Mouse (Mus musculus): ENCODE results near the gene Tgfb1.
A peak's percentile ranks its signal among the peaks of the same experiment; 100 is the strongest.
"Not testable (repeated sequence)": the region's sequence is repeated elsewhere in the genome, so short reads cannot be mapped to it uniquely, and the experiment has no call there.

The Tgfb1 gene

GRCm38 (mm10) chr7:25705801-25706251 lies 19.0 kb downstream of the Tgfb1 start:
- DNase-seq (ENCODE audit: low spot score) = no peak

GRCm38 (mm10) chr7:25706578-25707170 lies 19.9 kb downstream of the Tgfb1 start:
- DNase-seq (ENCODE audit: low spot score) = no peak

GRCm38 (mm10) chr7:25707581-25708292 lies 20.9 kb downstream of the Tgfb1 start:
- peak; percentile 50 for DNase-seq (ENCODE audit: low spot score)

GRCm38 (mm10) chr7:25709961-25710360 lies 23.2 kb downstream of the Tgfb1 start:
- no peak for DNase-seq (ENCODE audit: low spot score)

- no peak for DNase-seq (ENCODE audit: low spot score)
Observed at GRCm38 (mm10) chr7:25710519-25711130, 23.8 kb downstream of the Tgfb1 start.

GRCm38 (mm10) chr7:25711165-25711564 lies 24.4 kb downstream of the Tgfb1 start:
- DNase-seq (ENCODE audit: low spot score) = no peak

- DNase-seq (ENCODE audit: low spot score) = peak; percentile 76
Observed at GRCm38 (mm10) chr7:25711731-25712197, 25.0 kb downstream of the Tgfb1 start.

- DNase-seq (ENCODE audit: low spot score) = no peak
Observed at GRCm38 (mm10) chr7:25712801-25713200, 26.0 kb downstream of the Tgfb1 start.

GRCm38 (mm10) chr7:25714581-25714980 lies 27.8 kb downstream of the Tgfb1 start:
- no peak for DNase-seq (ENCODE audit: low spot score)

- DNase-seq (ENCODE audit: low spot score) = no peak
Observed at GRCm38 (mm10) chr7:25715731-25716271, 29.0 kb downstream of the Tgfb1 start.

- no peak for DNase-seq (ENCODE audit: low spot score)
Observed at GRCm38 (mm10) chr7:25717478-25717877, 30.7 kb downstream of the Tgfb1 start.

GRCm38 (mm10) chr7:25718788-25719417 lies 32.1 kb downstream of the Tgfb1 start, which contains the start of gene Ccdc97:
Gene Ccdc97 (minus strand): TSS chr7:25719088.
- DNase-seq (ENCODE audit: low spot score) = peak; percentile 89

- no peak for DNase-seq (ENCODE audit: low spot score)
Observed at GRCm38 (mm10) chr7:25719761-25720610, 33.2 kb downstream of the Tgfb1 start.

- no peak for DNase-seq (ENCODE audit: low spot score)
Observed at GRCm38 (mm10) chr7:25720760-25721159, 34.0 kb downstream of the Tgfb1 start.

GRCm38 (mm10) chr7:25721776-25722175 lies 35.0 kb downstream of the Tgfb1 start:
- DNase-seq (ENCODE audit: low spot score) = not testable (repeated sequence)

GRCm38 (mm10) chr7:25725886-25726285 lies 39.1 kb downstream of the Tgfb1 start:
- no peak for DNase-seq (ENCODE audit: low spot score)

- no peak for DNase-seq (ENCODE audit: low spot score)
Observed at GRCm38 (mm10) chr7:25727800-25728199, 41.0 kb downstream of the Tgfb1 start.

- DNase-seq (ENCODE audit: low spot score) = no peak
Observed at GRCm38 (mm10) chr7:25729396-25729795, 42.6 kb downstream of the Tgfb1 start.

- no peak for DNase-seq (ENCODE audit: low spot score)
Observed at GRCm38 (mm10) chr7:25729862-25730261, 43.1 kb downstream of the Tgfb1 start.

GRCm38 (mm10) chr7:25731294-25732055 lies 44.7 kb downstream of the Tgfb1 start:
- no peak for DNase-seq (ENCODE audit: low spot score)

Measured in ovary, adult 18-20 months (tissue).